Mouse (Mus musculus) kidney, adult 2 months (tissue): ENCODE data around the gene Ipo5. TPM values are rescaled to one million over a fixed set of nuclear protein-coding genes. Genes with fewer than 3 reads are reported as not detected.

Experiments
- DNase-seq: peaks from one replicate; pipeline ENCODE4 v3.0.0; 2021
- H3K27ac ChIP-seq: fragments of 200-500 bp; 2 replicates; pipeline ENCODE4 v1.5.1; 2012; ENCODE audit warnings: low read depth, low read length, control low read depth, inconsistent platforms; ENCODE audit not compliant: insufficient read depth
- H3K27me3 ChIP-seq: fragments of 200-500 bp; replicated peaks from 2 replicates; pipeline ENCODE4 v1.6.1; 2012; ENCODE audit warnings: mild to moderate bottlenecking, moderate library complexity, low read length, inconsistent platforms; ENCODE audit not compliant: control insufficient read depth, insufficient read depth
- H3K36me3 ChIP-seq: fragments of 200-500 bp; 2 replicates; pipeline ENCODE4 v1.6.1; 2012; ENCODE audit warnings: mild to moderate bottlenecking, moderate library complexity, low read length, inconsistent platforms; ENCODE audit not compliant: control insufficient read depth, insufficient read depth
- H3K4me1 ChIP-seq: fragments of 200-500 bp; 2 replicates; pipeline ENCODE4 v1.6.1; 2011; ENCODE audit warnings: low read length; ENCODE audit not compliant: control insufficient read depth, insufficient read depth
- H3K4me3 ChIP-seq: fragments of 200-500 bp; 2 replicates; pipeline ENCODE4 v1.5.1; 2011; ENCODE audit warnings: mild to moderate bottlenecking, low read depth, low read length, control low read depth; ENCODE audit not compliant: insufficient read depth
- CTCF ChIP-seq: fragments of 200-500 bp; conservative IDR thresholded peaks from 2 replicates; pipeline ENCODE4 v1.5.1; 2011; ENCODE audit warnings: low read depth, mild to moderate bottlenecking, control low read depth, low read length, moderate library complexity, mixed read lengths; ENCODE audit not compliant: insufficient read depth, insufficient read length
- POLR2A ChIP-seq: fragments of 200-500 bp; IDR thresholded peaks from one replicate; pipeline ENCODE4 v1.6.1; 2011; ENCODE audit warnings: low read depth, low read length, control low read depth
- WGBS: fragments of 180-500 bp; shearing (Covaris S2); methylation state at CpG from one replicate; pipeline ENCODE4 v1.1.7; 2018; 5-methylcytosine and 5-hydroxymethylcytosine counted together
- polyA plus RNA-seq: library from polyadenylated mRNA; depleted of rRNA; stranded (reverse); fragments of >200 nt; gene quantifications from 2 replicates; pipeline ENCODE4 v1.2.3, GENCODE M21; 2012; rRNA removed

Ipo5 gene
- polyA plus RNA-seq, 1 experiment, result 20.5 TPM

DNA sequence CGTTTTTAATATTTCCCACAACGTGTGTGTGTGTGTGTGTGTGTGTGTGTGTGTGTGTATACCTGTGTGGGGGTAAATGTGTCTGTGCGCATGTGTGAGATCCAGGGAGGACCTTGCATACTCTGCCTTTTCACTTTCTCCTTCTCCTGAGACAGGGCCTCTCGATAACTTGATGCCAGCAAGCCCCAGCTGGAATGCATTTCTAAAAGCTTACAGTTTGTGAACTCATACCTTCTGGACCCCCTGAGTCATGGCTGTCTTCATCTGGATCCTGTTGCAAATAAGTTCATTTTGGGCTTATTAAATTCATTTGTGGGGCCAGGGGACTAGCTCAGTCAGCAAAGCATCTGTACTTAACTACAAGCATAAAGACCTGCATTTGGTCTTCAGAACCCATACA lies 57.7 kb downstream of the Ipo5 start:
- H3K4me1 ChIP-seq, result no peaks in the 10 kb centered on the region
- H3K27me3 ChIP-seq, result no peaks in the 10 kb centered on the region
- H3K36me3 ChIP-seq, result no peaks in the 10 kb centered on the region
- no peak overlapping the region for H3K4me3 ChIP-seq
- no peak for TF ChIP-seq CTCF
- no peak for TF ChIP-seq POLR2A
- WGBS, result 95% methylated on average over 4 of the region's 4 CpGs
- DNase-seq, result no peak
- H3K27ac ChIP-seq, result no peak overlapping the region

GRCm38 (mm10) chr14:120969673-120970072 lies 58.6 kb downstream of the Ipo5 start:
- no peak for DNase-seq
- H3K27me3 ChIP-seq, result no peaks in the 10 kb centered on the region
- no peaks in the 10 kb centered on the region for H3K36me3 ChIP-seq
- 75% methylated on average over 3 of the region's 3 CpGs for WGBS
- no peak overlapping the region for H3K27ac ChIP-seq
- no peak overlapping the region for H3K4me3 ChIP-seq
- no peaks in the 10 kb centered on the region for H3K4me1 ChIP-seq
- TF ChIP-seq POLR2A, result no peak
- no peak for TF ChIP-seq CTCF

DNA sequence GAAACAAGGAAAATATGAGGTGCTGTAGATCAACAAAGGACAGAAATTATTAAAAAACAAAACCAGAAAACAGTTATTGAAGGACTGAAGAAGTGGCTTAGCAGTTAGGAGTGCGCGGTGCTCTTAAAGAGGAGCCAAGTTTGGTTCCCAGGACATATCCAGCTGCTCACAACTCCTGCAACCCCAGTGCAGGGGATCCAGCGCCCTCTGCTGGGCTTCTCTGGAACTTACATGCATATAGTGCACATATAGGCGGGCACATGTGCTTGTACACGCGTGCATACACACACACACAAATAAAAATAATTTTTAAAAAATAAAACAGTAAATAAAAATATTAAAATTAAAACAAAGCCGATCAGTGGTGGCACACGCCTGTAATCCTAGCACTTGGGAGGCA lies 59.6 kb downstream of the Ipo5 start:
- H3K4me3 ChIP-seq, result no peak overlapping the region
- peak; percentile 53 for TF ChIP-seq CTCF
- TF ChIP-seq POLR2A, result no peak
- 81% methylated on average over 8 of the region's 8 CpGs for WGBS
- no peaks in the 10 kb centered on the region for H3K27me3 ChIP-seq
- no peak overlapping the region for H3K27ac ChIP-seq
- peak; percentile 17 for DNase-seq
- H3K4me1 ChIP-seq, result no peaks in the 10 kb centered on the region
- no peaks in the 10 kb centered on the region for H3K36me3 ChIP-seq

GRCm38 (mm10) chr14:120971313-120971712 lies 60.3 kb downstream of the Ipo5 start:
- H3K27ac ChIP-seq, result no peak overlapping the region
- 57% methylated on average over 6 of the region's 6 CpGs for WGBS
- DNase-seq, result no peak
- H3K27me3 ChIP-seq, result no peaks in the 10 kb centered on the region
- H3K4me3 ChIP-seq, result no peak overlapping the region
- TF ChIP-seq CTCF (peak; percentile 32; the same call in 1 of the 2 replicates), POLR2A (no peak)
- no peaks in the 10 kb centered on the region for H3K36me3 ChIP-seq
- H3K4me1 ChIP-seq, result no peaks in the 10 kb centered on the region

DNA sequence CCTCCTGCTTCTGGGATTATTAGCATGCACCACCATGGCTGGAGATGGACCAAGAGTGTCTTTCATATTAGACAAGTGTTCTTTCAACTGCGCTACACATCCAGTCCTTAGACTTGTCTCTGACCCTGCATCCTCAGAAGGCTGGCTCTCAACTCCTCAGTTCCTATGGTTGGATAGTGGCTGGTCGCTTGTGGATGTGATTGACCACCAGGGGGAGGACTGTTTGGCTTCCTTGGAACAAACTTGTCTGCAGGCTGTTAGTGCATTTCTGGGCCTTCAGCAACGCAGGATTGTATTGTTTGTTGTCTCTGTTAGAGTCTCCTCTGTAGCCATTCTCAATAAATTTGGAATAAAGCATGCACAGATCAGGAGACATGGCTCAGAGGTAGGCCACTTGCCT lies 68.5 kb downstream of the Ipo5 start:
- TF ChIP-seq POLR2A (no peak), CTCF (peak; percentile 68)
- Histone ChIP-seq H3K27me3 (no peaks in the 10 kb centered on the region), H3K4me3 (no peak overlapping the region), H3K36me3 (no peaks in the 10 kb centered on the region), H3K27ac (no peak overlapping the region), H3K4me1 (no peaks in the 10 kb centered on the region)
- 49% methylated on average over 3 of the region's 3 CpGs for WGBS
- peak; percentile 66 for DNase-seq

GRCm38 (mm10) chr14:120989126-120989525 lies 78.1 kb downstream of the Ipo5 start:
- DNase-seq, result no peak
- Histone ChIP-seq H3K4me1 (no peaks in the 10 kb centered on the region), H3K36me3 (no peaks in the 10 kb centered on the region), H3K27me3 (no peaks in the 10 kb centered on the region), H3K4me3 (no peak overlapping the region), H3K27ac (no peak overlapping the region)
- 65% methylated on average over 6 of the region's 6 CpGs for WGBS
- TF ChIP-seq POLR2A, result no peak
- TF ChIP-seq CTCF, result no peak

Other genes with a start within 250 kb of the Ipo5 start
- 28.8 and 30.1 TPM in 2 replicates for gene Farp1, start 124.0 kb downstream of the Ipo5 start, polyA plus RNA-seq